Mouse (Mus musculus) embryonic facial prominence, embryonic 14.5 days (tissue): ENCODE results near the gene Atp6ap1l. TPM values are rescaled to one million over a fixed set of nuclear protein-coding genes. Genes with fewer than 3 reads are reported as not detected.

ENCODE experiments used
- ATAC-seq: fragments of 200-750 bp; cut with Nextera tagmentation; 2 replicates; pipeline ENCODE4 v1.8.0; 2017; ENCODE audit warnings: low read depth, moderate number of reproducible peaks, moderate TSS enrichment
- DNase-seq: peaks from one replicate; pipeline ENCODE4 v3.0.0-alpha.2; 2015; ENCODE audit warnings: low spot score
- H3K27ac ChIP-seq: fragments of 300-500 bp; sonication (generic); replicated peaks from 2 replicates; pipeline ENCODE4 v1.5.1; 2014; ENCODE audit warnings: low read depth, mild to moderate bottlenecking, low read length, moderate library complexity
- H3K27me3 ChIP-seq: fragments of 300-500 bp; sonication (generic); replicated peaks from 2 replicates; pipeline ENCODE4 v1.6.1; 2014; ENCODE audit warnings: low read length; ENCODE audit not compliant: control insufficient read depth, insufficient read depth
- H3K36me3 ChIP-seq: fragments of 300-500 bp; sonication (generic); 2 replicates; pipeline ENCODE4 v1.6.1; 2014; ENCODE audit warnings: low read length, mixed read lengths; ENCODE audit not compliant: control insufficient read depth, insufficient read depth
- H3K4me1 ChIP-seq: fragments of 300-500 bp; sonication (generic); 2 replicates; pipeline ENCODE4 v1.6.1; 2014; ENCODE audit warnings: antibody characterized with exemption, low read length; ENCODE audit not compliant: control insufficient read depth, insufficient read depth
- H3K4me2 ChIP-seq: fragments of 300-500 bp; sonication (generic); 2 replicates; pipeline ENCODE4 v1.6.1; 2014; ENCODE audit warnings: low read depth, mild to moderate bottlenecking, low read length, moderate library complexity, mixed read lengths
- H3K4me3 ChIP-seq: fragments of 300-500 bp; sonication (generic); 2 replicates; pipeline ENCODE4 v1.5.1; 2014; ENCODE audit warnings: low read depth, mild to moderate bottlenecking, low read length
- H3K9ac ChIP-seq: fragments of 300-500 bp; sonication (generic); 2 replicates; pipeline ENCODE4 v1.6.1; 2014; ENCODE audit warnings: low read depth, mild to moderate bottlenecking, low read length, moderate library complexity, mixed read lengths
- H3K9me3 ChIP-seq: fragments of 300-500 bp; sonication (generic); 2 replicates; pipeline ENCODE4 v1.6.1; 2016; ENCODE audit warnings: low read length; ENCODE audit not compliant: control insufficient read depth
- WGBS: fragments of 180-500 bp; shearing (Covaris S2); extraction: QIAGEN DNeasy Blood & Tissue Kit; methylation state at CpG from one replicate; pipeline ENCODE4 v1.1.7; 2014; 5-methylcytosine and 5-hydroxymethylcytosine counted together
- polyA plus RNA-seq: library from polyadenylated mRNA; unstranded; fragments of >200 nt; fragmentation: Nextera tagmentation; extraction: Ambion mirVana; gene quantifications from 2 replicates; pipeline ENCODE4 v1.2.1, GENCODE M21; 2014

The Atp6ap1l gene
- polyA plus RNA-seq, 1 experiment from 2014 or later = 0.90 TPM

DNA sequence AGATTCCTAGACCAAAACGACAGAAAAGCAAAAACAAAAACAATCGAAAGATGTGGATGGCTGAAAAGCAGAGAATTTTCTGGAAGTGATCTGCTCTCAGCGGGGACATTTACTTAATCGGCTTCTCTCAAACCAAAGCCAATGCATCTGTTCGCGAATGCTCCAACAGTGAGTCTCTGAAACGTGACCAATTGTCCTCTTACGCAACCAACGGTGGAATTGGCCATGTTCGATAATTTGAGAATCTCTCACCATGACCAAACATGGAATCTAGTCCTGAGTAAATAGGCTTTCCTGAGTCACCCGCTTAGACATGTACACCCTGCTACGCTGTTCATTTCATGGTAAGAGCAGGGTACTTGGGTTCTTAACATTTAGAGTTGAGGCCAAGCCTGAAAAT is 8.3 kb downstream of the Atp6ap1l start:
- ATAC-seq = no peak
- no peaks in the 10 kb centered on the region for H3K27me3 ChIP-seq

DNA sequence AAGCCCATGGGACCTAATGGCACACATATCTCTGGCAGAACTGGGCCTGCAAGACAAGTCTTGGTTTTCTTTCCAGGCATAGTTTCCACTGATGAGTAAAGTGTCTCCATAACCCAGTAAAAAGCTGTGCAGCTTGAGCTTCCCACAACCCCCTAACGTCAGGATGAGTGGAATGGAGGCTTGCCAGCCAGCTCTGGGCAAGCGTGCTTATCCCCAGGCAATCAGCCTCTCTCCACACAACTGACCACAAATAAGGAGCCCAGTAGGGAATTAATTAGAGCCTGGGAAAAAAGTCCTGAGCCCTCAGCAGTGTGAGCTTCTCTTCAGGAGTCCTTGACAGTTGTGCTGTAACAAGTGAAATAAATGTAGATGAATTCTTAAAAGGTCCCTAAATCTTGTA is 9.1 kb downstream of the Atp6ap1l start:
- Histone ChIP-seq H3K27me3 (no peaks in the 10 kb centered on the region), H3K9ac (no peak overlapping the region), H3K36me3 (no peaks in the 10 kb centered on the region), H3K4me3 (no peak overlapping the region), H3K4me2 (no peak overlapping the region), H3K9me3 (no peaks in the 10 kb centered on the region), H3K27ac (no peak overlapping the region), H3K4me1 (no peaks in the 10 kb centered on the region)
- ATAC-seq (peak; percentile 47; the same call in 1 of the 2 replicates), DNase-seq (peak; percentile 66)
- 19% methylated on average over 2 of the region's 2 CpGs for WGBS

More for the DNA sequence above, 8.3 kb downstream of the Atp6ap1l start:
- DNase-seq = no peak
- Histone ChIP-seq H3K27ac (no peak overlapping the region), H3K9me3 (no peaks in the 10 kb centered on the region), H3K4me2 (no peak overlapping the region), H3K9ac (no peak overlapping the region), H3K4me1 (no peaks in the 10 kb centered on the region), H3K36me3 (no peaks in the 10 kb centered on the region), H3K4me3 (no peak overlapping the region)
- WGBS = 86% methylated on average over 12 of the region's 12 CpGs

GRCm38 (mm10) chr13:90894819-90895218 is 10.3 kb downstream of the Atp6ap1l start:
- H3K9me3 ChIP-seq = no peaks in the 10 kb centered on the region
- H3K4me1 ChIP-seq = no peaks in the 10 kb centered on the region
- no peak for DNase-seq
- ATAC-seq = no peak
- H3K4me3 ChIP-seq = no peak overlapping the region
- H3K4me2 ChIP-seq = no peak overlapping the region
- H3K27ac ChIP-seq = peak overlapping the region; percentile 28; the same call in 1 of the 2 replicates
- H3K36me3 ChIP-seq = no peaks in the 10 kb centered on the region
- no peaks in the 10 kb centered on the region for H3K27me3 ChIP-seq
- WGBS = 70% methylated on average over 4 of the region's 4 CpGs
- no peak overlapping the region for H3K9ac ChIP-seq

DNA sequence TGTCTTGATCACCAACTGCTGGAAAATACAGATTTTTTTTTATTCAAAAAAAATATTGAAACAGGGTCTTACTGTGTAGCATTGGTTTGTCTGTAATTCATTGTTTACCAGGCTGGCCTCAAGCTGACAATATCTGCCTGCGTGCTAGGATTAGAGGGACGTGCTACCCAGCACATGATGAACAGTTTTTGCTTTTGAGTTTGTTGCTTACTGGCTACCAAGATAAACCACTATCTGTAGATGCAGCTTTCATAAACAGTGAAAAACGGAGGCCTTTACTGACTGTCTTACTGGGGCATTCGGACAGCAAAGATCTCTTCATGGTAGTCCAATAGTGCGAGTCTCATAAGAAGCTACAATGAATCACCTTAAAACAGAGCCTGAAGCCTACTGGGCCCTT is 15.0 kb downstream of the Atp6ap1l start:
- DNase-seq (no peak), ATAC-seq (no peak)
- no peak overlapping the region for H3K4me3 ChIP-seq
- H3K9me3 ChIP-seq = no peaks in the 10 kb centered on the region
- H3K4me2 ChIP-seq = no peak overlapping the region
- H3K27me3 ChIP-seq = no peaks in the 10 kb centered on the region
- no peak overlapping the region for H3K27ac ChIP-seq
- 89% methylated on average over 5 of the region's 5 CpGs for WGBS
- no peaks in the 10 kb centered on the region for H3K36me3 ChIP-seq
- H3K9ac ChIP-seq = no peak overlapping the region
- H3K4me1 ChIP-seq = 0 out of 2 replicates have a peak, but pooled peaks cover 4% of the 10 kb centered on the region

- Histone ChIP-seq H3K27ac (no peak overlapping the region; the same call in 1 of the 2 replicates), H3K9ac (peak overlapping the region; percentile 42; the same call in 1 of the 2 replicates)
- WGBS = under 1% methylated on average over 18 of the region's 18 CpGs
These were observed 18.6 kb downstream of the Atp6ap1l start for GRCm38 (mm10) chr13:90886568-90886983.

GRCm38 (mm10) chr13:90885856-90886532 is 19.2 kb downstream of the Atp6ap1l start:
- ATAC-seq = peak; percentile 37
- Histone ChIP-seq H3K36me3 (no peaks in the 10 kb centered on the region), H3K27me3 (no peaks in the 10 kb centered on the region), H3K9me3 (no peaks in the 10 kb centered on the region), H3K4me3 (peak overlapping the region; percentile 45), H3K9ac (peak overlapping the region; percentile 42; the same call in 1 of the 2 replicates), H3K4me1 (0 out of 2 replicates have a peak, but pooled peaks cover 4% of the 10 kb centered on the region), H3K4me2 (peak overlapping the region; percentile 72), H3K27ac (no peak overlapping the region; the same call in 1 of the 2 replicates)
- DNase-seq = peak; percentile 42
- 36% methylated on average over 13 of the region's 13 CpGs for WGBS

More at GRCm38 (mm10) chr13:90886568-90886983, 18.6 kb downstream of the Atp6ap1l start:
- Histone ChIP-seq H3K4me2 (peak overlapping the region; percentile 72), H3K36me3 (no peaks in the 10 kb centered on the region), H3K27me3 (no peaks in the 10 kb centered on the region), H3K4me1 (0 out of 2 replicates have a peak, but pooled peaks cover 4% of the 10 kb centered on the region), H3K4me3 (peak overlapping the region; percentile 45), H3K9me3 (no peaks in the 10 kb centered on the region)
- ATAC-seq = peak; percentile 62
- DNase-seq = peak; percentile 77

GRCm38 (mm10) chr13:90881727-90882429 is 23.3 kb downstream of the Atp6ap1l start:
- WGBS = 76% methylated on average over 1 of the region's 1 CpGs
- H3K9ac ChIP-seq = no peak overlapping the region
- no peaks in the 10 kb centered on the region for H3K27me3 ChIP-seq
- no peak overlapping the region for H3K4me3 ChIP-seq
- no peaks in the 10 kb centered on the region for H3K9me3 ChIP-seq
- DNase-seq = no peak
- no peaks in the 10 kb centered on the region for H3K36me3 ChIP-seq
- H3K4me1 ChIP-seq = 0 out of 2 replicates have a peak, but pooled peaks cover 4% of the 10 kb centered on the region
- H3K4me2 ChIP-seq = no peak overlapping the region
- H3K27ac ChIP-seq = no peak overlapping the region
- ATAC-seq = no peak

- Histone ChIP-seq H3K9ac (no peak overlapping the region), H3K9me3 (no peaks in the 10 kb centered on the region), H3K36me3 (no peaks in the 10 kb centered on the region), H3K4me3 (no peak overlapping the region), H3K4me2 (no peak overlapping the region), H3K4me1 (peaks cover 10% of the 10 kb centered on the region; the same call in 1 of the 2 replicates), H3K27me3 (no peaks in the 10 kb centered on the region), H3K27ac (peak overlapping the region; percentile 48; the same call in 1 of the 2 replicates)
- 33% methylated on average over 4 of the region's 4 CpGs for WGBS
- ATAC-seq (peak; percentile 67; the same call in 1 of the 2 replicates), DNase-seq (peak; percentile 76)
These were observed 33.6 kb downstream of the Atp6ap1l start for GRCm38 (mm10) chr13:90871579-90871978.
